Mouse (Mus musculus) kidney, embryonic 16.5 days (tissue): ENCODE results near the gene Try4. TPM values are rescaled to one million over a fixed set of nuclear protein-coding genes. Genes with fewer than 3 reads are reported as not detected.

Source experiments
- polyA plus RNA-seq: library from polyadenylated mRNA; unstranded; fragments of >200 nt; fragmentation: Nextera tagmentation; extraction: Ambion mirVana; gene quantifications from 2 replicates; pipeline ENCODE4 v1.2.1, GENCODE M21; 2015

Try4 gene
- polyA plus RNA-seq, 1 experiment from 2014 or later: not detected

Other genes starting within 250 kb of the Try4 start
- gene Try5, start 14.6 kb downstream of the Try4 start, polyA plus RNA-seq: not detected in 2 replicates
- gene Try10, start 51.8 kb downstream of the Try4 start, polyA plus RNA-seq: not detected in 2 replicates
- not detected in 2 replicates for gene Prss3, start 75.4 kb downstream of the Try4 start, polyA plus RNA-seq
- gene Gm5771, start 90.1 kb downstream of the Try4 start, polyA plus RNA-seq: not detected in 2 replicates
- not detected in 2 replicates for gene Gm10334, start 143.9 kb downstream of the Try4 start, polyA plus RNA-seq
- not detected in 2 replicates for gene Prss1, start 156.7 kb downstream of the Try4 start, polyA plus RNA-seq
- gene Prss2, start 219.5 kb downstream of the Try4 start, polyA plus RNA-seq: not detected in 2 replicates